ENCODE assay signal across 18 mouse cellular contexts in genomic region chr3:105616861-105617743, GRCm38 (mm10).
DNase-seq lines count a peak whose midpoint lies in the region; ATAC-seq and TF ChIP-seq lines count a peak whose summit lies in the region.
"Had no signal": no experiment of that assay in that cellular context is flagged by ENCODE, and none has a peak within 500 bp of the region (broad histone marks: within the 10 kb centered on the region; RNA-seq: fewer than 3 reads in every experiment).

No protein-coding gene starts in this region.

- peak; percentile 58; the same call in 1 of the 2 replicates for ATAC-seq in forebrain, embryonic 13.5 days
- no peak for ATAC-seq in forebrain, embryonic 11.5 days (replicated peaks; ENCODE audit: low FRiP score)
- ATAC-seq in midbrain, postnatal 0 days (ENCODE audit: low FRiP score): no peak
- ATAC-seq in midbrain, embryonic 15.5 days (replicated peaks): no peak
- ATAC-seq in forebrain, postnatal 0 days: peak; percentile 34; the same call in 1 of the 2 replicates

- H3K4me2 ChIP-seq in forebrain, embryonic 13.5 days: no peak overlapping the region
- no peak overlapping the region for H3K4me2 ChIP-seq in forebrain, embryonic 11.5 days (ENCODE audit: low read depth, low read length, severe bottlenecking)
- H3K4me2 ChIP-seq in midbrain, postnatal 0 days (ENCODE audit: low read depth, low read length, poor library complexity, severe bottlenecking): no peak overlapping the region
- H3K4me2 ChIP-seq in midbrain, embryonic 15.5 days: no peak overlapping the region
- H3K4me2 ChIP-seq in forebrain, postnatal 0 days (ENCODE audit: low read depth): no peak overlapping the region
- H3K4me2 ChIP-seq: embryonic facial prominence, embryonic 13.5 days; heart, embryonic 15.5 days; liver, embryonic 11.5 days had no signal

- WGBS in forebrain, embryonic 13.5 days: 79% methylated on average over 2 of the region's 2 CpGs
- WGBS in forebrain, embryonic 11.5 days: 82% methylated on average over 2 of the region's 2 CpGs
- 79% methylated on average over 2 of the region's 2 CpGs for WGBS in midbrain, postnatal 0 days
- 80% methylated on average over 2 of the region's 2 CpGs for WGBS in midbrain, embryonic 15.5 days
- WGBS in forebrain, postnatal 0 days: 73% methylated on average over 2 of the region's 2 CpGs

- no peak overlapping the region for H3K4me3 ChIP-seq in forebrain, embryonic 13.5 days
- no peak overlapping the region for H3K4me3 ChIP-seq in forebrain, embryonic 11.5 days (ENCODE audit: low read depth, low read length)
- no peak overlapping the region for H3K4me3 ChIP-seq in midbrain, postnatal 0 days (ENCODE audit: low read depth, low read length)
- H3K4me3 ChIP-seq in midbrain, embryonic 15.5 days: no peak overlapping the region
- no peak overlapping the region for H3K4me3 ChIP-seq in forebrain, postnatal 0 days (ENCODE audit: low read depth, low read length)
- H3K4me3 ChIP-seq: embryonic facial prominence, embryonic 13.5 days; heart, adult 2 months; heart, embryonic 15.5 days had no signal

- no peak for TF ChIP-seq CTCF in midbrain, postnatal 0 days (IDR thresholded peaks at IDR 0.05)
- no peak for TF ChIP-seq CTCF in forebrain, postnatal 0 days (IDR thresholded peaks at IDR 0.05; ENCODE audit: low read depth)

- no peak for DNase-seq in forebrain, embryonic 11.5 days (ENCODE audit: low spot score)
- DNase-seq in midbrain, postnatal 0 days (ENCODE audit: low spot score): peak; percentile 67
- DNase-seq in forebrain, postnatal 0 days: no peak
- peak; percentile 78 for DNase-seq in retina, postnatal 1 day
- no peak for DNase-seq in heart, adult 9 months (ENCODE audit: low spot score in 2 of 2)
- DNase-seq: gastrocnemius, postnatal 25 days; heart, adult 2 months; kidney, adult 8-10 months; kidney, postnatal 14 days; lung, adult 18-20 months; lung, postnatal 14 days; spleen, adult 18-20 months; thymus, postnatal 36 days had no signal

- H3K36me3 ChIP-seq in forebrain, embryonic 13.5 days (ENCODE audit: poor library complexity, severe bottlenecking): no peaks in the 10 kb centered on the region
- no peaks in the 10 kb centered on the region for H3K36me3 ChIP-seq in forebrain, embryonic 11.5 days (ENCODE audit: control insufficient read depth, insufficient read depth, low read length)
- no peaks in the 10 kb centered on the region for H3K36me3 ChIP-seq in midbrain, postnatal 0 days (ENCODE audit: insufficient read depth, low read length)
- H3K36me3 ChIP-seq in midbrain, embryonic 15.5 days (replicated peaks): no peaks in the 10 kb centered on the region
- H3K36me3 ChIP-seq in forebrain, postnatal 0 days (ENCODE audit: insufficient read depth): no peaks in the 10 kb centered on the region
- H3K36me3 ChIP-seq: embryonic facial prominence, embryonic 13.5 days; heart, embryonic 15.5 days had no signal

- no peak overlapping the region for H3K9ac ChIP-seq in forebrain, embryonic 13.5 days
- H3K9ac ChIP-seq in forebrain, embryonic 11.5 days (ENCODE audit: low read length): no peak overlapping the region
- H3K9ac ChIP-seq in midbrain, postnatal 0 days (replicated peaks; ENCODE audit: low read length, poor library complexity, severe bottlenecking): no peak overlapping the region
- no peak overlapping the region for H3K9ac ChIP-seq in midbrain, embryonic 15.5 days
- H3K9ac ChIP-seq in forebrain, postnatal 0 days: no peak overlapping the region
- H3K9ac ChIP-seq: embryonic facial prominence, embryonic 13.5 days; heart, embryonic 15.5 days had no signal

- H3K27ac ChIP-seq in forebrain, embryonic 13.5 days: peak overlapping the region; percentile 64
- H3K27ac ChIP-seq in forebrain, embryonic 11.5 days (ENCODE audit: low read depth, low read length): no peak overlapping the region
- no peak overlapping the region for H3K27ac ChIP-seq in midbrain, postnatal 0 days (ENCODE audit: low read depth, low read length)
- no peak overlapping the region for H3K27ac ChIP-seq in midbrain, embryonic 15.5 days
- no peak overlapping the region for H3K27ac ChIP-seq in forebrain, postnatal 0 days (ENCODE audit: low read depth, low read length)
- H3K27ac ChIP-seq: embryonic facial prominence, embryonic 13.5 days; heart, adult 2 months; heart, embryonic 15.5 days had no signal

- no peaks in the 10 kb centered on the region for H3K9me3 ChIP-seq in forebrain, embryonic 13.5 days (replicated peaks)
- H3K9me3 ChIP-seq in forebrain, embryonic 11.5 days (ENCODE audit: control insufficient read depth, low read length): no peaks in the 10 kb centered on the region
- H3K9me3 ChIP-seq in midbrain, postnatal 0 days (ENCODE audit: low read length): no peaks in the 10 kb centered on the region
- H3K9me3 ChIP-seq in midbrain, embryonic 15.5 days: no peaks in the 10 kb centered on the region
- no peaks in the 10 kb centered on the region for H3K9me3 ChIP-seq in forebrain, postnatal 0 days (ENCODE audit: low read length)
- H3K9me3 ChIP-seq: embryonic facial prominence, embryonic 13.5 days; heart, embryonic 15.5 days had no signal

- H3K27me3 ChIP-seq in forebrain, embryonic 13.5 days: no peaks in the 10 kb centered on the region
- no peaks in the 10 kb centered on the region for H3K27me3 ChIP-seq in forebrain, embryonic 11.5 days (ENCODE audit: control insufficient read depth, insufficient read depth, low read length)
- no peaks in the 10 kb centered on the region for H3K27me3 ChIP-seq in midbrain, postnatal 0 days (ENCODE audit: insufficient read depth, low read length)
- no peaks in the 10 kb centered on the region for H3K27me3 ChIP-seq in midbrain, embryonic 15.5 days (replicated peaks)
- no peaks in the 10 kb centered on the region for H3K27me3 ChIP-seq in forebrain, postnatal 0 days (ENCODE audit: insufficient read depth, low read length)
- H3K27me3 ChIP-seq: embryonic facial prominence, embryonic 13.5 days; heart, embryonic 15.5 days had no signal

- peaks cover 14% of the 10 kb centered on the region for H3K4me1 ChIP-seq in forebrain, embryonic 13.5 days
- H3K4me1 ChIP-seq in forebrain, embryonic 11.5 days (replicated peaks; ENCODE audit: control insufficient read depth, insufficient read depth, low read length): no peaks in the 10 kb centered on the region
- no peaks in the 10 kb centered on the region for H3K4me1 ChIP-seq in midbrain, postnatal 0 days (ENCODE audit: insufficient read depth, low read length)
- no peaks in the 10 kb centered on the region for H3K4me1 ChIP-seq in midbrain, embryonic 15.5 days
- H3K4me1 ChIP-seq in forebrain, postnatal 0 days (ENCODE audit: insufficient read depth): no peaks in the 10 kb centered on the region
- H3K4me1 ChIP-seq: embryonic facial prominence, embryonic 13.5 days had no signal

Comparison
In these comparisons a context has a peak if more than half of its experiments do, and no peak if none do; other contexts are left out.
1. ATAC-seq: peak in forebrain, embryonic 13.5 days (single experiment) and forebrain, postnatal 0 days (single experiment); none in forebrain, embryonic 11.5 days (single experiment), midbrain, postnatal 0 days (single experiment) and midbrain, embryonic 15.5 days (single experiment).
2. DNase-seq: peak in midbrain, postnatal 0 days (single experiment) and retina, postnatal 1 day (single experiment); none in forebrain, embryonic 11.5 days (single experiment), forebrain, postnatal 0 days (single experiment) and heart, adult 9 months (0 of 2).